Mouse (Mus musculus) gastrocnemius, postnatal 4 days (tissue): ENCODE data around the gene Prpf3. TPM values are rescaled to one million over a fixed set of nuclear protein-coding genes. Genes with fewer than 3 reads are reported as not detected.
"Not testable (repeated sequence)": the region's sequence is repeated elsewhere in the genome, so short reads cannot be mapped to it uniquely, and the experiment has no call there.

ENCODE experiments used
- DNase-seq, 2 experiments: peaks; one replicate each; pipeline ENCODE4 v3.0.0; 2021 to 2022; ENCODE audit warnings: low spot score in 2 of 2, mixed read lengths in 2 of 2
- total RNA-seq, 2 experiments: library from RNA; stranded (reverse); gene quantifications; 2 replicates each; pipeline ENCODE4 v1.2.3; 2021

Gene Prpf3
- total RNA-seq, 2 experiments from 2014 or later, result 24.2 to 31.2 TPM

DNA sequence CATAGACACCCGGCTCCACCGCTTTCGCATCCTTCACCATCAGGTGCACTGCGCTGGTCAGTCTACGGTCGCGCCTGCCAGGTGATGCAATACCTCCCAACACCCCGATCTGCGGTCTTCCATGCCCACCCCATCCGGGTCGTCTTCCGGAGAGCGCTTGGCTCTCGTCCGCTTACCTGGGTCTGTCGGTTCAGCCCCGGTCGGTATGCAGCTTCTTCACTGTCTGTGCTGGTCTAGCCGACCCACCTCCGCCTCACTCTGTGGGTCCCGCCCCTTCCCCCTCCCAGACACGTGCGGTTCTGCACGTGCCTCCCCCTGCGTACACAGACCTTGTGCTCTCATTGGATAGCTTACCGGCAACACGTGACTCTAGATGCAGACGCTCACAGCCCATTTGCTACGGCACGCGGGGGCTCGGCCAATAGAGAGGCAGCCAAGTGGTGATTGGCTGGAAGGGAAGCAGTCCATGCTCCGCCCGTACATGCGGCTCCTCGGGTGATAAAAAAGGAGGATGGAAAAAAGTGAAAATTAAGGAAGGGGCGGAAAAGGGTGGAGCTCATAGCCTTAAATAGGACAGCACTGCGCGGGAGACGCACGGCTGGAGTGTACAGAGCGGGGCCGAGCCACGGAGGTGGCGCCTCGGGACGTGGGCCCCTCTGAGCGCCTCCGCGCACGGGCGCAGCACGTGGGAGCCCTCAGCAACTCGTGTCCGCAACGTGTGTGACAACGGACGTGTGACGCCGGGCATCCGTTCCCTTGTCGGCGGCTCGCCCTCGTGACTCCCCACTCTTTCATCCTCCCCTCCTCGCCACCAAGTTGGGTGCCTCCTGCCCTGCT is 26.5 kb upstream of the Prpf3 start, which contains the start of gene Ciart:
TSS of gene Ciart (minus strand) at position 273 of the 837 bp plus-strand sequence.
- DNase-seq, result peak; percentile 82 to 90

DNA sequence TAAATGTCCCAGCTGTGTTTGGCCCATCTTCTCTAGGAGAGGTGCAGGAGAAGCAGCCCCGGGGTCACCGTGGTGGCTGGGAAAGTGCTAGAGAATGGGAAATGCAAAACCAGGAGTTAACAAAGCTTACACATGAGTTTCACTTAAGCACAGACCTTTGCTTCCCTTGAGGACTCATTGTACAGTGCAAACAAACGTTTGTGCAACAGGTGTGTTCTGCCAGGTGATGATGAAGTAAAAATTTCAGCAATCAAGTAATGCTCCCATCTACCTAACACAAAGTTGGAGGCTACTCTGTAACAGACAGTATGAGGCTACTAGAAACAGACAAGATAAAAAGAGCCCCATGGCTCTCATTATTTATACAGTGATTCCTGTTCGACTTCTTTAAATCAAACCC is 23.4 kb upstream of the Prpf3 start:
- no peak for DNase-seq

DNA sequence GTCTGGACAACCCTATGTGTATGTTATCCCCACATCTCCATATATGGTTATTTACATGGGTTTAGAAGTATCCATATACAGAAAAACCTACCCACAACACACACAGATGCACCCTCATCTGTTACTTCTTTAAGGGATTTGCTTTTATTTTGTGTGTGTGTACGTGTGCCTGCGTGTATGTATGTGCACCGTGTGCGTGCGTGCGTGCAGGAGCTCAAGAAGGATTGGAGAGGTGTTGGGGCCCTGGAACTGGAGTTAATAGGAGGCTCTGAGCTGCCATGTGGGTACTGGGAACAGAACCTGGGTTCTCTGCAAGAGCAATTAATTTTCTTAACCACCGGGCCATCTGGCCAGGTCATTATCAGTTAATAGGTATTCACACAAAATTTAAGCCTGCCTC is 16.4 kb upstream of the Prpf3 start:
- no peak for DNase-seq

DNA sequence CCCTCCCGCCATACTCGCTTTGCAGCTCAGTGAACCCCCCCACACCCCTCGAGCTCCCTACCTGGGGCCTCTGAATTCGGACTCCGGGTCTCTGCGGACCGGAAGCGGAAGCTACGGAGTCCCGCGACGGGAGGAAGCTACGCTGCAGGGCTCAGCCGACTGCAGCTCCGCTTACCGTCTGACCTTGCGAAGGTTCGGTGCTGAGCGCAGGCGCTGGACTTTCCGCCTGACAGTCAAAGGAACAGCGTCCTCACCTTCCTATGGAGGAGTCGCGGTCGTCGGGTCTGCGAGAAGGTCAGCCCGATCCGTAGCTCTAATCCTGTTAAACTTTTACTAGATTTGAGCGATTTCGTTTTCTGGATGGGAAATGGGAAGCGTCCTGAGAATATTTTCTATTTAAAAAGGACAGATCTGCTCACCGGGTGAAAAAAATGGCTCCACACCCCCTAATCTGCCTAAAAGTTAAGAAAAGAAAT is 15.7 kb upstream of the Prpf3 start, which contains the start of gene Mrps21:
TSS of gene Mrps21 (minus strand) at position 128 of the 476 bp plus-strand sequence.
- peak; percentile 72 to 83 for DNase-seq

DNA sequence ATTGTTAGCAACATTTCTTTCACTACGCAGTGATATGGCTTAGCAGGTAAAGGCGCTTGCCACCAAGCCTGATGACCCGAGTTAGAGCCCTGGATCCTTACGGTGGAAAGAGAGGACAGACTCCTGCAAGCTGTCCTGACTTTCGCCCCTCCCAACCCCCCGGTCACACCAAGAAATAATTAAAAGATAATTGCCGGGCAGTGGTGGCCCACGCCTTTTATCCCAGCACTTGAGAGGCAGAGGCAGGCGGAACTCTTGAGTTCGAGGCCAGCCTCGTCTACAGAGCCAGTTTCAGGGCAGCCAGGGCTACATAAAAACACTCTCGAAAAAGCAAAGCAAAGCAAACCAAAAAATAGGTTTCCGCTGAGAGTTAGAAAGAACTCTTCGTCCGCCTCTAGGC is 15.3 kb upstream of the Prpf3 start:
- no peak for DNase-seq

DNA sequence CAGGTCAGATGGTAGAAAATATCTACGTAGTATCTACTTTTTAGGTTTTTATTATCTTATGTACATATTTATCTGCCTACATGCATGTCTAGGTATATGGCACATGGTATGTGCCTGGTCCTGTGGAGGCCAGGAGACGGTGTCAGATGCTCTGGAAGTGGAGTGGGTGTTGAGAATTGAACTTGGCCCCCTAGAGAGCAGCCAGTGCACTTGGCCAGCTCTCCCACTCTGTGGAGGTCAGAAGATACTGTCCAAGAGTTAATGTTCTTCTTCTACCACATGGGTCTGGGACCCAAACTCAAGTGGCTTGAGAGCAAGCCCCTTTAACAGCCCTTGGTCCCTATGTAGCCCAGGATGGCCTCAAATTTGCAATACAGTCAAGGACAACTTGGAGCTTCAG is 11.7 kb upstream of the Prpf3 start:
- no peak for DNase-seq

DNA sequence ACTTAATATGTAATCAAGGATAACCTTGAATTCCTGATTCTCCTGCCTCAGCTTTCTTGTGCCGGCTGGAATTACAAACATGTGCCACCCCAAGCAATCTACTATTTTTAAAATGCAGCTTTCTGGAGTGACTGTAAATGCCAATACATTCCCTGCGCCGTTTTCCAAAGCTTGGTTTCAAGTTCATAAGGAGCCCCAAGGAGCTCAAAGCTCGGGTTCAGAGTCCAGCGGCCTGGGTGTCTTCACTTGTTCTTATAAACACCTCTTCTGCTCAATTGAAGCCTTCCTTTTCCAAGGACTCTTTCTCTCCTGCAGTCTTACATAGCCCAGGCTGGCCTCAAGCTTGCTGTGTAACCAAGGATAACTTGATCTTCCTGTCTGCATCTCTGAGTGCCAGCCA is 10.4 kb upstream of the Prpf3 start:
- no peak for DNase-seq

DNA sequence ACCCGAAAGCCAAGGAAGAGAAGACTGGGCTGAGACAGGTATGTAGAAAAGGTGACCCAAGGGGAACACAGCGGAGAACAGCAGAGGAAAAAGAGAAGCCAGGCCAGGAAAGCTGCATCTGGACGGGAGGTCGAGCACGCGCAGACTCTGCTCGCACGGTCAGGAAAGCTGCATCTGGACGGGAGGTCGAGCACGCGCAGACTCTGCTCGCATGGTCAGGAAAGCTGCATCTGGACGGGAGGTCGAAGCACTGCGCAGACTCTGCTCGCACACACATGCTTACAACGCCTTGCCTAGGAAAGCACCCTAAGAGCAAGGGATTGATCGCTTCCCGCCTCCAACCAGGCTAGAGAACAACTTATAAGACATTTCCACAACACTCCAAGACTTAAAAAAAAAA is 9.9 kb upstream of the Prpf3 start:
- no peak for DNase-seq

DNA sequence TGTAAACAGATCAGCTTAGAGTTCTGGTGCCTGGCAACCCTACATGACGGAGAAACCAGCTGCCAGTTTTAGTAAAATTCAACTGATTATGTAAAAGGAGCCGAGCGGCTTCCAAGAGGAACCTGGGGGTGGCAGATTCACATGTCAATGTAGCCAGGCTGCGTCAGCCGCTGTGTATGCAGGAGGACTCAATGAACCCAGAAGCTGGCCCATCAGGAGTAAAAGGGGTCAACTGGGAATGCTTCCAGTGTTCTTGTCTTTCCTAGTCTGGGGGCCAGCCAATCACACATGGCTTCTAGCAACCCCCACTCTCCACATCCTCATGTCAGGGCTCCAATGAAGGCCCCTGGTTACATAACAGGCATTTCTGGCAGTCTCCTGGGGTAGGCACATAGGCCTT is 9.4 kb upstream of the Prpf3 start:
- DNase-seq, result no peak

DNA sequence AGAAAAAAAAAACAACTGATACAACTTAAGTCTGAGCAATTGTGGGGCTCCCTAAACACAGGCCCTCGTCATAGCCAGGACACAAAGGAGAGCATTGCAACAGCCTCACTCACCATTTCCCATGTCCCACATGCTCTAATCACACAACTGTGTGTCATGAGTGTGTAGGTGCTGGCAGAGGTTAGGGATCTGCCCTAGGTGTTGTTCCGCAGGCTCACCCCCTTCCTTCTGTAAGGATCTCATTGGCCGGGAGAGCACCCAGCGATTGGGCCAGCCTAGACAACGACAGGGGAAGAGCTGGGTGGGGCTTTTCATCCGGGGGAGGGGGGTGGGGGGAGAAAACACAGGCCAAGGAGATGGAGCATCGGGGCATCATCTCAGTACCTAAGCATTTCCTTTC is 7.9 kb upstream of the Prpf3 start:
- no peak for DNase-seq

DNA sequence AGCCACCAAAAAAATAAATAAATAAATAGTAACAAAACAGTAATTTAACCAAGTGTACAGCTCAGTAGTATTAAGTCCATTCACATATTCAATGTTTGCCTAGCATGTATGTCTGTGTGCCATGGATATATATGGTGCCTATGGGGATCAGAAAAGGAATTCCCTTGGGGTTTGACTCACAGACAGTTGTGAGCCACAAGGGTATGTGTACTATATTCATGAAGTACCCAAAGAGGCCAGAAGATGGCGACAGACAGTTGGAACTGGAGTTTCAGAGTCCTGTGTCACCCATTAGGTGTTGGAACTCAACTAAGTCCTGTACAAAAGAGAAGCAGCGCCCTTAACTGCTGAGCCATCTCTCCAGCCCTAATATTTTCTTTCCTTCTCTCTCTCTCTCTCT is 6.1 kb upstream of the Prpf3 start:
- peak; percentile 32 to 62 for DNase-seq

DNA sequence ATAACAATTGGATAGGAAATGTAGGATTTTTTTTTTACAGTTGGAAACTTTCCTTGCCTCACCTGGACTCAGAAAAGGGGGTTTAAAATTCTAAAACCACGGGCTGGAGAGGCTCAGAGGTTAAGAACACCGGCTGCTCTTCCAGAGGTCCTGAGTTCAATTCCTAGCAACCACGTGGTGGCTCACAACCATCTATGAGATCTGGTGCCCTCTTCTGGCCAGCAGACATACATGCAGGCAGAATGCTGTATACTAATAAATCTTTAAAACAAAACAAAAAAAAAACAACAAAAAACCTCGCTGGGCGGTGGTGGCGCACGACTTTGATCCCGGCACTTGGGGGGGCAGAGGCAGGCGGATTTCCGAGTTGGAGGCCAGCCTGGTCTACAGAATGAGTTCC is 5.5 kb upstream of the Prpf3 start:
- DNase-seq, result no peak

DNA sequence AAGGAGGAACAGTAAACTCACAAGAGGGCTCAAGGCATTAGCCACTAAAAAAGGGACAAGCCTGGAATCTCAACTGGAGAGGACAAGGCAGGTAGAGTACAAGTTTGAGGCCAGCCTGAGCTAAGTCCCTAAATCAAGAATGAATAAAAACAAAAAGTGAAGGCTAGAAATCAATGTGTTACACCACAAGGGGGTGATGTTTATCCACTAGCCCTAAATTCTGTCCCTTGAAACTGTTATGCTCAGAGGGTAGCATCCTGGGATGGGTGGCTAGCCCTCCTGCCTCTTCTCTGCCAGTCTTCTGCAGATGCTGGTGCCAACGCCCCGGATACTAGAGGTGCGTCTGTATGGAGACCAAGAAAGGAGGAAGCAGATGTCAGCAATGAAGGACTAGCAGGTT is 4.6 kb upstream of the Prpf3 start:
- DNase-seq, result no peak

DNA sequence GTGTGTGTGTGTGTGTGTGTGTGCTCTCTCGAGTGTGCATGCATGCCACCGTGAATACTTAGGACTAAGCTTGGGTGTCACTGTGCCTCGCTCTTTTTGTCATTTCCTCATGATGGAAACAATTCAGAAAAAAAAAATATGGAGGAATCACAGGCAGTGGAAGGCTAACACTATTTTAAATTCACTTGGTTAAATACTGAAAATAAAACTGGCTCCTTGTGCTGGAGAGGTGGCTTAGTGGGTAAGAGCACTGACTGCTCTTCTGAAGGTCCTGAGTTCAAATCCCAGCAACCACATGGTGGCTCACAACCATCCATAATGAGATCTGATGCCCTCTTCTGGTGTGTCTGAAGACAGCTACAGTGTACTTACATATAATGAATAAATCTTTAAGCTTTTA is 2.6 kb upstream of the Prpf3 start:
- DNase-seq, result not testable (repeated sequence)

DNA sequence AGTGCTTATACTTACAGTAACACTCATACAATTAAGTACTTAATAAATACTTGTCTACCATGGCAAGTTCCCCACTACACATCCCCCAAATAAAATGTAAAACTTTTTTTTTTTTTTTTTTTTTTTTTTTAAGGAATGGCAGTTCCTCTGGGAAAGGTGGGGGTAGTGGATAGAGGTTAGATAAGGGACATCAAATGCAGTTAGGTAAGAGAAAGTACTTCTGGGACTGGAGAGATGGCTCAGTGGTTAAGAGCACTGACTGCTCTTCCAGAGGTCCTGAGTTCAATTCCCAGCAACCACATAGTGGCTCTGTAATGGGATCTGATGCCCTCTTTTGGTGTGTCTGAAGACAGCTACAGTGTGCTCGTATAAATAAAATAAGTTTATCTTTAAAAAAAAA is 1.4 kb upstream of the Prpf3 start:
- DNase-seq, result not testable (repeated sequence)

DNA sequence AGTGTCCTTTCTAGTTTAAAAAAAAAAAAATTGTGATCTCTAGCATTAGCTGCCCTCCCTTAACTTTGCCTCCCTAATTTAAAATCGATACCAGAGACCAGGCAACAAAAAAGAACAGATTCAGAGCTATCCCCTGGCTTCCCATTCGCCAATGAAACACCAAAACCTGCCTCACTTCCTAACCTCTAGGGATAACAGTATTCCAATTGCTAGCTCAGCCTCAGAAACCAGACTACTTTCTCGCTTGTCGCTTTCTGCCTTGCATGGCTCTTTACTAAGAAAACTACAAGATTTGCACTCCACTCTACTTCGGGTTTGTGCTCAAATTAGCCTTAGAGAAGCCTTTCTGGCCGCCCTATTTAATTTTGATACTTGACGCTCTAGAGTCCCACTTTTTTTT is 430 bp upstream of the Prpf3 start:
- DNase-seq, result no peak

DNA sequence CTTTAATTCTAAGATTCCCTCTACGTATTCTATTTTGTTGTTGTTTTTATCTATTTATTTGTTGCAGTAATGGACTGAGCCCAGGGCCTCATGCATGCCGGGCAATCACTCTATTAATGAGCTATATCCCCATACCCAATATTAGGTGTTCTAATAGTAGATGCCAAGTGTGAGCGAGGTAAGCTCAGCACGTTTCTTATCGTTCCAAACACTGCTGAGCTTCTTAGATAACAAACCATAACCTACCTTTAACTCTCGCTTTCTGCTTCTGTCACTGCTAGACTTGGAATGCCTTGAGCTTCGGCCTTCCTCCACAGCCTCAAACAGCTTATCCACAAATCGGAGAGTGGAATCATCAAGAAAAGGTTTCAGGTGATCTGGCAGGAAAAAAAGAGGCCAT is 4.4 kb downstream of the Prpf3 start:
- DNase-seq, result no peak

DNA sequence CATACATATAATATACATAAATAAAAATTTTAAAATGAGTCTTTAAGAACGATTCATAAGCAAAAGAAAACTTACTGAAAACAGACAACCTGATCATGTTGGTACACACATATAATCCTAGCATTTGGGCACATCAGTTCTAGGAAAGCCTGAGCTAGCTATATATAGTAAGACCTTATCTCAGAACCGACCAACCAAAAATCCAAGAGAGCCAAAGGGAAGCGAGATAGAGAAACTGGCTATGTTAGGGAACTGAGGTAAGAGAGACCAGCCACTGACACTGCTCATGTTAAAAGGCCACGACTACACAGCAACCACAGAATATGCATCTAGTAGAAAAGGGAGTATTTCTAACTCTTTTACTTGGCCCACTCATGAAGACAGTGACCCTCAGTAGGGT is 5.1 kb downstream of the Prpf3 start:
- no peak for DNase-seq

DNA sequence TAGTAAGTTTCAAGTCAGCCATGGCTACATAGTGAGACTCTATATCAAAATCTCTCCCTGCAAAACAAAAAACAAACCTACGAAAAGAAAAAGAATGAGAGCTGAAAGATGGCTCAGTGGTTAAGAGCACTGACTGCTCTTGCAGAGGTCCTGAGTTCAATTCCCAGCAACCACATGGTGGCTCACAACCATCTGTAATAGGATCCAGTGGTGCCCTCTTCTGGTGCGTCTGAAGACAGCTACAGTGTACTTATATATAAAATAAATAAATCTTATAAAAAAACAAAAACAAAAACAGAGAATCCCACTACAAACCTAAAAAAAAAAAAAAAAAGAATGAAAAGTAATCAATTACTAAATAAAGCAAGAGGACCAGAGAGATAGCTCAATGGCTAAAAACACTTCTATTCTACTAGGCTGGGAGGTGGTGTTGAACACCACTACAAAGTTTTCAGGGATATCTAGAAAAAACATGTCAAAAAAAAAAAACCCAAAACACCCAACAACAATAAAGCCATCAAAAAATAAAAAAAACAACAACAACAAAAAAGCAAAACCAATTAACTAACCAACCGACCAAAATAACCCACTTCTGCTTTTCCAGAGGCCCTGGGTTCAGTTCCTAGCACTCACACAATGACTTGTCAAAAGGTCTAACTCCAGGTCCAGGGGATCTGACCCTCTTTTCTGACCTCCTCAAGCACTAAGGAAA is 13.0 kb downstream of the Prpf3 start:
- no peak for DNase-seq

DNA sequence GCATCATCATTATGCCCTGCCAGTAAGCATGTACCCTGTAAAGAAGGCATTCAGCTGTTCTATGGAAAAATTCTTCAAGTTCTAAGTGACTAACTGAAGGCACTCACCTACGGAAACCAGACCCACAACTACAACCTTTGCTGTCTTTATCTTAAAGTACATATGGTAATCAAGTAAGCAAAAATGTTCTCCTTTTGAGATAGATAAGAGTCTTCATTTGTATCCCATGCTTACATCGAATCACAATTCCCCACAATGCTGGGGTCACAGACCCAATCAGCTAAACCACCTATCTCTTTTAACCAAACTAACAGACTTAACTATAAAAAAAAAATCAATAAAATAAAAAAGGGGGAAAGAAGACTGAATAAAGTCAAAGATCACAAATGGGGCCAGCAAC is 16.4 kb downstream of the Prpf3 start:
- DNase-seq, result no peak

DNA sequence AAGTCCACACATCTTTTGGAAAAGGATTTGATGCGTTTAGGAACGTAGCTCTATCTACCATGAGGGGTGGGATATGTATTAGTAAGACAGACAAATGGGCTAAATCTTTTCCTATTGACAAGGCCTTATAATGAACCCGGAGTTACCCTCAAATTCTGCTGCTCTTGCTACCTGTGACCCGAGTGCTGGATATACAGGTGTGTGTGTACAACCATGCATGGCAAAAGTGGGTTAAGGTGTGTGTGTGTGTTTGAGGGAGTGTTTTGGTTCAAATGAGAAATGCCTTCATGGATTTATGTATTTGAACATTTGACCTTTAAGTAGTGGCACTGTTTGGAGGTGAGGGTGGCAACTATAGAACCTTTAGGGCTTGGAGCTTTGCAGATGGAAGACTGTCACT is 26.6 kb downstream of the Prpf3 start:
- no peak for DNase-seq

DNA sequence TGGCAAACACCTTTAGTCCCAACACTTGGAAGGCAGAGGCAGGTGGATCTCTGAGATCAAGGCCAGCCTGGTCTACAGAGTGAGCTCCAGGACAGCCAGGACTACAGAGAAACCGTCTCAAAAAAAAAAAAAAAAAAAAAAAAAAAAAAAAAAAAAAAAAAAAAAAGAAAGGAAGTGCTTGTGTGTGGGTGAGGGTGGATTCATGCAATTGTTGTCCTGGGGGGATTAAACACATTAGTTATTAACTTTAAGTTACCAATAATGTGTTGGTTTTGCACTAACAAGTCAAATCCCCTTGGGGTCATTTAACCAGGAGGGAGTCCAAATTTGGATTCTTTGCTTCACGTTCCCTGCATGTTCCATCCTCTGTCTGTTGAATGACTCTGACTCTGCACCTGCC is 29.4 kb downstream of the Prpf3 start:
- no peak for DNase-seq
